Mouse (Mus musculus) megakaryocyte, embryonic 14.5 days (primary cell): Measurements from ENCODE around the gene Zfhx3. TPM values are rescaled to one million over a fixed set of nuclear protein-coding genes. Genes with fewer than 3 reads are reported as not detected.

Experiments
- H3K27me3 ChIP-seq: replicated peaks from 2 replicates; pipeline ENCODE3; 2012; ENCODE audit warnings: inconsistent platforms
- H3K36me3 ChIP-seq: replicated peaks from 2 replicates; pipeline ENCODE3; 2012; ENCODE audit warnings: low read length, inconsistent platforms, mixed read lengths
- H3K4me1 ChIP-seq: 2 replicates; pipeline ENCODE4 v1.6.1; 2012; ENCODE audit warnings: inconsistent platforms
- H3K4me3 ChIP-seq: replicated peaks from 2 replicates; pipeline ENCODE3; 2012; ENCODE audit warnings: moderate library complexity, mild to moderate bottlenecking, inconsistent platforms
- H3K9me3 ChIP-seq: 2 replicates; pipeline ENCODE4 v1.6.1; 2012; ENCODE audit warnings: inconsistent platforms
- FLI1 ChIP-seq: IDR thresholded peaks from 2 replicates; pipeline ENCODE4 v1.6.1; 2012; ENCODE audit warnings: low read length, inconsistent platforms, mixed read lengths
- GATA1 ChIP-seq: IDR thresholded peaks from 3 replicates; pipeline ENCODE4 v1.6.1; 2012; ENCODE audit warnings: mixed read lengths, low read length, inconsistent platforms, borderline replicate concordance
- polyA plus RNA-seq: library from polyadenylated mRNA; stranded (reverse); fragments of >175 nt; gene quantifications from 2 replicates; pipeline ENCODE4 v1.2.3, GENCODE M21; 2012; ENCODE audit warnings: low replicate concordance; ENCODE audit not compliant: insufficient read depth

Gene Zfhx3
- polyA plus RNA-seq, 1 experiment: 1.1 TPM

GRCm38 (mm10) chr8:108507769-108508168 is 565.3 kb downstream of the Zfhx3 start:
- no peak overlapping the region for H3K4me3 ChIP-seq
- H3K9me3 ChIP-seq: no peaks in the 10 kb centered on the region
- H3K36me3 ChIP-seq: no peaks in the 10 kb centered on the region
- TF ChIP-seq FLI1: no peak
- no peak for TF ChIP-seq GATA1
- no peaks in the 10 kb centered on the region for H3K4me1 ChIP-seq
- peaks cover 2% of the 10 kb centered on the region for H3K27me3 ChIP-seq

- Histone ChIP-seq H3K4me1 (no peaks in the 10 kb centered on the region), H3K36me3 (no peaks in the 10 kb centered on the region), H3K27me3 (peaks cover 2% of the 10 kb centered on the region), H3K9me3 (no peaks in the 10 kb centered on the region), H3K4me3 (no peak overlapping the region)
- TF ChIP-seq GATA1 (no peak), FLI1 (no peak)
Observed at GRCm38 (mm10) chr8:108510641-108511325, 568.3 kb downstream of the Zfhx3 start.

- H3K4me3 ChIP-seq: no peak overlapping the region
- H3K4me1 ChIP-seq: no peaks in the 10 kb centered on the region
- TF ChIP-seq GATA1 (no peak), FLI1 (no peak)
- H3K36me3 ChIP-seq: no peaks in the 10 kb centered on the region
- H3K27me3 ChIP-seq: no peaks in the 10 kb centered on the region
- no peaks in the 10 kb centered on the region for H3K9me3 ChIP-seq
Observed at GRCm38 (mm10) chr8:108518116-108518515, 575.7 kb downstream of the Zfhx3 start.

GRCm38 (mm10) chr8:108522050-108522449 is 579.6 kb downstream of the Zfhx3 start:
- Histone ChIP-seq H3K36me3 (no peaks in the 10 kb centered on the region), H3K27me3 (no peaks in the 10 kb centered on the region), H3K9me3 (no peaks in the 10 kb centered on the region), H3K4me3 (no peak overlapping the region), H3K4me1 (no peaks in the 10 kb centered on the region)
- TF ChIP-seq FLI1 (no peak), GATA1 (no peak)

GRCm38 (mm10) chr8:108529421-108529820 is 587.0 kb downstream of the Zfhx3 start:
- H3K36me3 ChIP-seq: no peaks in the 10 kb centered on the region
- no peaks in the 10 kb centered on the region for H3K27me3 ChIP-seq
- H3K4me1 ChIP-seq: no peaks in the 10 kb centered on the region
- no peak overlapping the region for H3K4me3 ChIP-seq
- no peak for TF ChIP-seq FLI1
- no peak for TF ChIP-seq GATA1
- H3K9me3 ChIP-seq: 0 out of 2 replicates have a peak, but pooled peaks cover 2% of the 10 kb centered on the region

- H3K4me3 ChIP-seq: no peak overlapping the region
- no peak for TF ChIP-seq GATA1
- TF ChIP-seq FLI1: no peak
- H3K9me3 ChIP-seq: peaks cover 16% of the 10 kb centered on the region
- no peaks in the 10 kb centered on the region for H3K27me3 ChIP-seq
- no peaks in the 10 kb centered on the region for H3K36me3 ChIP-seq
- no peaks in the 10 kb centered on the region for H3K4me1 ChIP-seq
Observed at GRCm38 (mm10) chr8:108535121-108535876, 592.9 kb downstream of the Zfhx3 start.

GRCm38 (mm10) chr8:108536186-108536585 is 593.7 kb downstream of the Zfhx3 start:
- Histone ChIP-seq H3K27me3 (no peaks in the 10 kb centered on the region), H3K36me3 (no peaks in the 10 kb centered on the region), H3K4me3 (no peak overlapping the region), H3K9me3 (peaks cover 16% of the 10 kb centered on the region), H3K4me1 (no peaks in the 10 kb centered on the region)
- TF ChIP-seq FLI1 (no peak), GATA1 (no peak)

- Histone ChIP-seq H3K27me3 (no peaks in the 10 kb centered on the region), H3K9me3 (peaks cover 16% of the 10 kb centered on the region), H3K4me3 (no peak overlapping the region), H3K4me1 (no peaks in the 10 kb centered on the region), H3K36me3 (no peaks in the 10 kb centered on the region)
- TF ChIP-seq FLI1 (no peak), GATA1 (no peak)
Observed at GRCm38 (mm10) chr8:108536911-108537351, 594.5 kb downstream of the Zfhx3 start.

- H3K36me3 ChIP-seq: no peaks in the 10 kb centered on the region
- H3K4me3 ChIP-seq: no peak overlapping the region
- no peaks in the 10 kb centered on the region for H3K27me3 ChIP-seq
- TF ChIP-seq FLI1 (no peak), GATA1 (no peak)
- H3K9me3 ChIP-seq: peaks cover 16% of the 10 kb centered on the region
- H3K4me1 ChIP-seq: no peaks in the 10 kb centered on the region
Observed at GRCm38 (mm10) chr8:108537686-108538551, 595.5 kb downstream of the Zfhx3 start.

- TF ChIP-seq FLI1: no peak
- TF ChIP-seq GATA1: no peak
- no peaks in the 10 kb centered on the region for H3K27me3 ChIP-seq
- H3K36me3 ChIP-seq: no peaks in the 10 kb centered on the region
- H3K9me3 ChIP-seq: peaks cover 16% of the 10 kb centered on the region
- H3K4me3 ChIP-seq: no peak overlapping the region
- H3K4me1 ChIP-seq: no peaks in the 10 kb centered on the region
Observed at GRCm38 (mm10) chr8:108538929-108539555, 596.6 kb downstream of the Zfhx3 start.
